Mouse (Mus musculus) CH12.LX (cell line): ENCODE measurements around the gene Gpr83.

Experiments used
- CTCF ChIP-seq, 2 experiments: IDR thresholded peaks in 1 of 2; conservative IDR thresholded peaks in 1 of 2; 2 replicates each; pipeline ENCODE4 v1.5.1; 2011 to 2012; ENCODE audit warnings: low read depth in 2 of 2, low read length in 2 of 2, improper control_type of control experiment in 1 of 2, inconsistent platforms in 1 of 2, mild to moderate bottlenecking in 1 of 2, moderate library complexity in 1 of 2
- ELF1 ChIP-seq: IDR thresholded peaks from 2 replicates; pipeline ENCODE4 v1.6.1; 2014; ENCODE audit warnings: low read depth, mild to moderate bottlenecking, inconsistent platforms, low read length, improper control_type of control experiment
- HCFC1 ChIP-seq: IDR thresholded peaks from 2 replicates; pipeline ENCODE4 v1.6.1; 2012; ENCODE audit warnings: low read depth, mild to moderate bottlenecking, inconsistent platforms, low read length, improper control_type of control experiment
- POLR2A ChIP-seq: IDR thresholded peaks from 2 replicates; pipeline ENCODE4 v1.6.1; 2011; ENCODE audit warnings: low read depth, mild to moderate bottlenecking, improper control_type of control experiment, low read length
- POLR2AphosphoS2 ChIP-seq: IDR thresholded peaks from 2 replicates; pipeline ENCODE4 v1.6.1; 2011; ENCODE audit warnings: low read depth, low read length, improper control_type of control experiment

DNA sequence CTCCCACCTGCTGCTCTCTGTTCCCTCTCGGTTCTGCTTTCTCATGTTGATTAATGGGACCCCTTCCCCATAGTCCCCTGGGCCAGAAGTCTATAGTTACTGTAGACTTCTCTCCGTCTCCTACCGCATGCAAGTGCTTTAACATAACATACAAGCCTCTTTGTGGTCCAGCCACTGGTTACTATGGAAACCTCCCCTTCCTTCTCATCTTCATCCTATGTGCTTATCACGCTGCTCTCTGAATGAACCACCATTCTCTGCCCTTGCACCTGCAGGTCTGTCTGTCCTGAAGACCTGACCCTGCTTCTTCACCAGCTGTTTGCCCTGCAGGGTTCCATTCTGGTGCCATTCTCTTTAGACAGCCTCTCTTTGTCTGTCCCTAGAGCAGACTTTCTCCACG is 50.0 kb downstream of the Gpr83 start:
- TF ChIP-seq HCFC1 = no peak
- no peak for TF ChIP-seq CTCF (conservative IDR thresholded peaks at IDR 0.05 in 1 of 2, IDR thresholded peaks at IDR 0.05 in 1 of 2; ENCODE audit: low read depth in 2 of 2, low read length in 2 of 2)
- no peak for TF ChIP-seq ELF1
- no peak for TF ChIP-seq POLR2A
- TF ChIP-seq POLR2AphosphoS2 = no peak
